In genomic region chr4:137730134-137730533, GRCm38 (mm10) we compare ENCODE assay signal across 8 mouse cellular contexts.
DNase-seq lines count a peak whose midpoint lies in the region; ATAC-seq and TF ChIP-seq lines count a peak whose summit lies in the region.

No protein-coding gene starts in this region.

- intact Hi-C loops in gastrocnemius, postnatal 14 days (cut with DNase I; ENCODE audit: low total_unique reads) = loop anchor here (10.0 kb wide), 1 partner anchor 225 kb away; no protein-coding TSS in a partner anchor
- intact Hi-C loops in left cerebral cortex, postnatal 36 days (cut with DNase I) = loop anchor here (2.0 to 5.0 kb wide), 2 partner anchors 107 to 217 kb away; no protein-coding TSS in a partner anchor

- H3K4me3 ChIP-seq in midbrain, embryonic 13.5 days (replicated peaks) = no peak overlapping the region
- H3K4me3 ChIP-seq in small intestine, adult 2 months (ENCODE audit: low read depth, low read length) = no peak overlapping the region

- no peak overlapping the region for H3K4me2 ChIP-seq in midbrain, embryonic 13.5 days (replicated peaks)

- peaks cover 21% of the 10 kb centered on the region for H3K27me3 ChIP-seq in midbrain, embryonic 13.5 days
- H3K27me3 ChIP-seq in small intestine, adult 2 months (ENCODE audit: control insufficient read depth, insufficient read depth, low read length) = no peaks in the 10 kb centered on the region; the same call in 1 of the 2 replicates

- H3K36me3 ChIP-seq in midbrain, embryonic 13.5 days = no peaks in the 10 kb centered on the region
- no peaks in the 10 kb centered on the region for H3K36me3 ChIP-seq in small intestine, adult 2 months (ENCODE audit: control insufficient read depth, insufficient read depth, low read length)

- H3K9me3 ChIP-seq in midbrain, embryonic 13.5 days = no peaks in the 10 kb centered on the region

- no peak overlapping the region for H3K9ac ChIP-seq in midbrain, embryonic 13.5 days (replicated peaks)

- peak; percentile 95 for DNase-seq in adrenal gland, postnatal 14 days
- DNase-seq in embryo, embryonic 10.5 days (ENCODE audit: low spot score) = peak; percentile 96
- peak; percentile 89 for DNase-seq in gastrocnemius, postnatal 14 days
- DNase-seq in kidney, adult 11 months = peak; percentile 76
- peak; percentile 84 to 87 for DNase-seq in left cerebral cortex, postnatal 36 days (ENCODE audit: low spot score in 2 of 2)
- peak; percentile 77 for DNase-seq in yolk sac, embryonic 10.5 days (ENCODE audit: low spot score)

- no peak overlapping the region for H3K27ac ChIP-seq in midbrain, embryonic 13.5 days
- no peak overlapping the region for H3K27ac ChIP-seq in small intestine, adult 2 months (ENCODE audit: insufficient read depth, low read depth, low read length)

- TF ChIP-seq CTCF in small intestine, adult 2 months (IDR thresholded peaks at IDR 0.05; ENCODE audit: extremely low read depth, insufficient read length, insufficient replicate concordance, low read depth, low read length) = peak; percentile 90; the same call in 1 of the 2 replicates

- peak; percentile 65 for ATAC-seq in midbrain, embryonic 13.5 days

- WGBS in midbrain, embryonic 13.5 days = 24% methylated on average over 3 of the region's 3 CpGs
- WGBS in small intestine, adult 2 months = 22% methylated on average over 3 of the region's 3 CpGs

- peaks cover 30% of the 10 kb centered on the region for H3K4me1 ChIP-seq in midbrain, embryonic 13.5 days (replicated peaks)
- no peaks in the 10 kb centered on the region for H3K4me1 ChIP-seq in small intestine, adult 2 months (ENCODE audit: control insufficient read depth, insufficient read depth, insufficient read length, low read length)

- no peak for TF ChIP-seq POLR2A in small intestine, adult 2 months (IDR thresholded peaks at IDR 0.05; ENCODE audit: low read depth, low read length)
